Mouse (Mus musculus) G1E (cell line): ENCODE data around the gene Cep85l.

Source experiments
- CTCF ChIP-seq: IDR thresholded peaks from 2 replicates; pipeline ENCODE4 v1.5.1; 2012; ENCODE audit warnings: low read depth, low read length, inconsistent platforms, mixed read lengths
- GATA1 ChIP-seq: IDR thresholded peaks from 2 replicates; pipeline ENCODE4 v1.6.1; 2012; ENCODE audit warnings: borderline replicate concordance, low read length, inconsistent platforms, mixed read lengths

- no peak for TF ChIP-seq CTCF
- TF ChIP-seq GATA1 = no peak
Measured at GRCm38 (mm10) chr10:53341288-53341965, 38.3 kb downstream of the Cep85l start.
